Mouse (Mus musculus): ENCODE results near the gene Gca. TPM values are rescaled to one million over a fixed set of nuclear protein-coding genes. Genes with fewer than 3 reads are reported as not detected.

Gene Gca
- 10 to 100 TPM; 13.4 to 14.5 TPM for total RNA-seq (2021)

GRCm38 (mm10) chr2:62664135-62664670 lies at the start of gene Gca:
TSS of gene Gca (plus strand) at chr2:62664285.
- peak; percentile 75 to 77 for DNase-seq

- no peak for DNase-seq
Measured at GRCm38 (mm10) chr2:62618934-62619341, 45.1 kb upstream of the Gca start.

GRCm38 (mm10) chr2:62619679-62620078 lies 44.4 kb upstream of the Gca start:
- no peak for DNase-seq

GRCm38 (mm10) chr2:62623024-62623441 lies 41.1 kb upstream of the Gca start:
- no peak for DNase-seq

- no peak for DNase-seq
Measured at GRCm38 (mm10) chr2:62627728-62628127, 36.4 kb upstream of the Gca start.

GRCm38 (mm10) chr2:62628356-62628755 lies 35.7 kb upstream of the Gca start:
- DNase-seq = peak in 1 of 2 experiments; percentile 48

- no peak for DNase-seq
Measured at GRCm38 (mm10) chr2:62630446-62630845, 33.6 kb upstream of the Gca start.

GRCm38 (mm10) chr2:62639869-62640268 lies 24.2 kb upstream of the Gca start:
- DNase-seq = no peak

GRCm38 (mm10) chr2:62643405-62644305 lies 20.4 kb upstream of the Gca start:
- DNase-seq = no peak

- DNase-seq = no peak
Measured at GRCm38 (mm10) chr2:62644891-62645290, 19.2 kb upstream of the Gca start.

- DNase-seq = no peak
Measured at GRCm38 (mm10) chr2:62645475-62645874, 18.6 kb upstream of the Gca start.

- peak in 1 of 2 experiments; percentile 20 for DNase-seq
Measured at GRCm38 (mm10) chr2:62646014-62646645, 18.0 kb upstream of the Gca start, which contains the start of gene Ifih1. TSS of gene Ifih1 (minus strand) at chr2:62646255.

GRCm38 (mm10) chr2:62646671-62647289 lies 17.3 kb upstream of the Gca start:
- no peak for DNase-seq

GRCm38 (mm10) chr2:62651890-62652289 lies 12.2 kb upstream of the Gca start:
- DNase-seq = no peak

- DNase-seq = no peak
Measured at GRCm38 (mm10) chr2:62652466-62652865, 11.6 kb upstream of the Gca start.

GRCm38 (mm10) chr2:62654519-62655338 lies 9.4 kb upstream of the Gca start:
- peak in 1 of 2 experiments; percentile 60 for DNase-seq

- DNase-seq = no peak
Measured at GRCm38 (mm10) chr2:62656072-62656471, 8.0 kb upstream of the Gca start.

- DNase-seq = no peak
Measured at GRCm38 (mm10) chr2:62660565-62660964, 3.5 kb upstream of the Gca start.

GRCm38 (mm10) chr2:62662560-62662959 lies 1.5 kb upstream of the Gca start:
- no peak for DNase-seq

GRCm38 (mm10) chr2:62664839-62665238 lies 754 bp downstream of the Gca start:
- no peak for DNase-seq

- DNase-seq = no peak
Measured at GRCm38 (mm10) chr2:62665536-62665935, 1.5 kb downstream of the Gca start.

- DNase-seq = no peak
Measured at GRCm38 (mm10) chr2:62669848-62670247, 5.8 kb downstream of the Gca start.

Measured in layer of hippocampus, postnatal 36 days (tissue).